Mouse (Mus musculus): ENCODE measurements around the gene Marcksl1.
"Not testable (repeated sequence)": the region's sequence is repeated elsewhere in the genome, so short reads cannot be mapped to it uniquely, and the experiment has no call there.

- TF ChIP-seq POLR2A (IDR thresholded peaks at IDR 0.05; ENCODE audit: control insufficient read depth, low read depth, low read length); CTCF (IDR thresholded peaks at IDR 0.05; ENCODE audit: control insufficient read depth, insufficient read depth, insufficient replicate concordance, low read depth, low read length): not testable (repeated sequence)
Observed at GRCm38 (mm10) chr4:129547631-129548030, 34.2 kb downstream of the Marcksl1 start.

Measured in testis, adult 2 months (tissue).